Mouse (Mus musculus): Measurements from ENCODE around the gene Lhx8. TPM values are rescaled to one million over a fixed set of nuclear protein-coding genes. Genes with fewer than 3 reads are reported as not detected.

The Lhx8 gene
- polyA plus RNA-seq, 1 experiment from 2014 or later, result 1.4 TPM

GRCm38 (mm10) chr3:154301102-154301501 lies 29.4 kb downstream of the Lhx8 start:
- Histone ChIP-seq H3K4me1 (no peaks in the 10 kb centered on the region), H3K4me3 (no peak overlapping the region), H3K36me3 (no peaks in the 10 kb centered on the region), H3K9ac (no peak overlapping the region), H3K27me3 (no peaks in the 10 kb centered on the region), H3K9me3 (replicated peaks) (no peaks in the 10 kb centered on the region), H3K27ac (no peak overlapping the region), H3K4me2 (replicated peaks) (no peak overlapping the region)
- no peak for ATAC-seq (ENCODE audit: low FRiP score)
- 81% methylated on average over 4 of the region's 4 CpGs for WGBS

- no peak overlapping the region for H3K27ac ChIP-seq
- no peak overlapping the region for H3K4me3 ChIP-seq
- no peak overlapping the region for H3K4me2 ChIP-seq (replicated peaks)
- H3K4me1 ChIP-seq, result no peaks in the 10 kb centered on the region
- H3K36me3 ChIP-seq, result no peaks in the 10 kb centered on the region
- 89% methylated on average over 9 of the region's 9 CpGs for WGBS
- no peak for ATAC-seq (ENCODE audit: low FRiP score)
- H3K9ac ChIP-seq, result no peak overlapping the region
- no peaks in the 10 kb centered on the region for H3K9me3 ChIP-seq (replicated peaks)
- no peaks in the 10 kb centered on the region for H3K27me3 ChIP-seq
These were observed 30.5 kb downstream of the Lhx8 start for GRCm38 (mm10) chr3:154300006-154300405.

- Histone ChIP-seq H3K27ac (no peak overlapping the region), H3K9me3 (replicated peaks) (no peaks in the 10 kb centered on the region), H3K36me3 (no peaks in the 10 kb centered on the region), H3K4me3 (no peak overlapping the region), H3K9ac (no peak overlapping the region), H3K4me1 (no peaks in the 10 kb centered on the region), H3K27me3 (no peaks in the 10 kb centered on the region), H3K4me2 (replicated peaks) (no peak overlapping the region)
- ATAC-seq (ENCODE audit: low FRiP score), result no peak
These were observed 32.0 kb downstream of the Lhx8 start for GRCm38 (mm10) chr3:154298490-154298889.

GRCm38 (mm10) chr3:154297499-154297898 lies 33.0 kb downstream of the Lhx8 start:
- Histone ChIP-seq H3K9me3 (replicated peaks) (no peaks in the 10 kb centered on the region), H3K4me1 (no peaks in the 10 kb centered on the region), H3K36me3 (no peaks in the 10 kb centered on the region), H3K27ac (no peak overlapping the region), H3K4me2 (replicated peaks) (no peak overlapping the region), H3K27me3 (no peaks in the 10 kb centered on the region), H3K4me3 (no peak overlapping the region), H3K9ac (no peak overlapping the region)
- no peak for ATAC-seq (ENCODE audit: low FRiP score)
- WGBS, result 70% methylated on average over 6 of the region's 6 CpGs

- Histone ChIP-seq H3K4me2 (replicated peaks) (no peak overlapping the region), H3K27ac (no peak overlapping the region), H3K9me3 (replicated peaks) (no peaks in the 10 kb centered on the region), H3K9ac (no peak overlapping the region), H3K4me3 (no peak overlapping the region), H3K27me3 (no peaks in the 10 kb centered on the region), H3K36me3 (no peaks in the 10 kb centered on the region), H3K4me1 (no peaks in the 10 kb centered on the region)
- 94% methylated on average over 17 of the region's 17 CpGs for WGBS
- ATAC-seq (ENCODE audit: low FRiP score), result no peak
These were observed 35.3 kb downstream of the Lhx8 start for GRCm38 (mm10) chr3:154294924-154295834.

GRCm38 (mm10) chr3:154293839-154294490 lies 36.5 kb downstream of the Lhx8 start:
- Histone ChIP-seq H3K27me3 (no peaks in the 10 kb centered on the region), H3K4me3 (no peak overlapping the region), H3K4me2 (replicated peaks) (no peak overlapping the region), H3K9me3 (replicated peaks) (no peaks in the 10 kb centered on the region), H3K36me3 (no peaks in the 10 kb centered on the region), H3K9ac (no peak overlapping the region), H3K27ac (no peak overlapping the region), H3K4me1 (no peaks in the 10 kb centered on the region)
- WGBS, result 78% methylated on average over 9 of the region's 9 CpGs
- no peak for ATAC-seq (ENCODE audit: low FRiP score)

- Histone ChIP-seq H3K4me1 (no peaks in the 10 kb centered on the region), H3K27me3 (no peaks in the 10 kb centered on the region), H3K9ac (no peak overlapping the region), H3K4me3 (no peak overlapping the region), H3K36me3 (no peaks in the 10 kb centered on the region), H3K27ac (no peak overlapping the region), H3K4me2 (replicated peaks) (no peak overlapping the region), H3K9me3 (replicated peaks) (no peaks in the 10 kb centered on the region)
- WGBS, result 72% methylated on average over 5 of the region's 5 CpGs
- no peak for ATAC-seq (ENCODE audit: low FRiP score)
These were observed 38.3 kb downstream of the Lhx8 start for GRCm38 (mm10) chr3:154292126-154292525.

- ATAC-seq (ENCODE audit: low FRiP score), result no peak
These were observed 40.1 kb downstream of the Lhx8 start for GRCm38 (mm10) chr3:154290351-154290750.

GRCm38 (mm10) chr3:154288429-154289069 lies 41.9 kb downstream of the Lhx8 start:
- 83% methylated on average over 4 of the region's 4 CpGs for WGBS
- Histone ChIP-seq H3K4me1 (no peaks in the 10 kb centered on the region), H3K4me3 (no peak overlapping the region), H3K27ac (no peak overlapping the region), H3K36me3 (no peaks in the 10 kb centered on the region), H3K27me3 (no peaks in the 10 kb centered on the region), H3K4me2 (replicated peaks) (no peak overlapping the region), H3K9me3 (replicated peaks) (no peaks in the 10 kb centered on the region), H3K9ac (no peak overlapping the region)
- ATAC-seq (ENCODE audit: low FRiP score), result no peak

More at GRCm38 (mm10) chr3:154290351-154290750, 40.1 kb downstream of the Lhx8 start:
- Histone ChIP-seq H3K9me3 (replicated peaks) (no peaks in the 10 kb centered on the region), H3K27ac (no peak overlapping the region), H3K27me3 (no peaks in the 10 kb centered on the region), H3K36me3 (no peaks in the 10 kb centered on the region), H3K4me1 (no peaks in the 10 kb centered on the region), H3K4me2 (replicated peaks) (no peak overlapping the region), H3K9ac (no peak overlapping the region), H3K4me3 (no peak overlapping the region)
- WGBS, result 77% methylated on average over 2 of the region's 2 CpGs

GRCm38 (mm10) chr3:154287217-154287616 lies 43.2 kb downstream of the Lhx8 start:
- H3K9me3 ChIP-seq (replicated peaks), result no peaks in the 10 kb centered on the region
- no peak overlapping the region for H3K9ac ChIP-seq
- no peak overlapping the region for H3K4me3 ChIP-seq
- H3K27me3 ChIP-seq, result no peaks in the 10 kb centered on the region
- 77% methylated on average over 2 of the region's 2 CpGs for WGBS
- no peak overlapping the region for H3K27ac ChIP-seq
- H3K36me3 ChIP-seq, result no peaks in the 10 kb centered on the region
- H3K4me1 ChIP-seq, result no peaks in the 10 kb centered on the region
- no peak for ATAC-seq (ENCODE audit: low FRiP score)
- no peak overlapping the region for H3K4me2 ChIP-seq (replicated peaks)

- H3K4me2 ChIP-seq (replicated peaks), result no peak overlapping the region
- no peak overlapping the region for H3K9ac ChIP-seq
- H3K27me3 ChIP-seq, result no peaks in the 10 kb centered on the region
- no peaks in the 10 kb centered on the region for H3K4me1 ChIP-seq
- WGBS, result 73% methylated on average over 4 of the region's 4 CpGs
- H3K4me3 ChIP-seq, result no peak overlapping the region
- no peaks in the 10 kb centered on the region for H3K9me3 ChIP-seq (replicated peaks)
- H3K27ac ChIP-seq, result no peak overlapping the region
- no peaks in the 10 kb centered on the region for H3K36me3 ChIP-seq
- no peak for ATAC-seq (ENCODE audit: low FRiP score)
These were observed 45.1 kb downstream of the Lhx8 start for GRCm38 (mm10) chr3:154285351-154285750.

- 75% methylated on average over 3 of the region's 3 CpGs for WGBS
These were observed 46.2 kb downstream of the Lhx8 start for GRCm38 (mm10) chr3:154284260-154284659.

More at GRCm38 (mm10) chr3:154284260-154284659, 46.2 kb downstream of the Lhx8 start:
- H3K27ac ChIP-seq, result no peak overlapping the region
- no peak overlapping the region for H3K4me2 ChIP-seq (replicated peaks)
- H3K9me3 ChIP-seq (replicated peaks), result no peaks in the 10 kb centered on the region
- H3K4me1 ChIP-seq, result no peaks in the 10 kb centered on the region
- no peak overlapping the region for H3K4me3 ChIP-seq
- H3K36me3 ChIP-seq, result no peaks in the 10 kb centered on the region
- no peaks in the 10 kb centered on the region for H3K27me3 ChIP-seq
- H3K9ac ChIP-seq, result no peak overlapping the region
- ATAC-seq (ENCODE audit: low FRiP score), result no peak

Measured in hindbrain, embryonic 12.5 days (tissue).